Mouse (Mus musculus) lung, embryonic 14.5 days (tissue): Measurements from ENCODE around the gene Krt18. TPM values are rescaled to one million over a fixed set of nuclear protein-coding genes. Genes with fewer than 3 reads are reported as not detected.

ENCODE experiments used
- ATAC-seq: fragments of 200-750 bp; cut with Nextera tagmentation; 2 replicates; pipeline ENCODE4 v1.8.0; 2017; ENCODE audit warnings: mild to moderate bottlenecking, moderate TSS enrichment, moderate library complexity; ENCODE audit not compliant: insufficient read depth
- DNase-seq: peaks from one replicate; pipeline ENCODE4 v3.0.0-alpha.2; 2015
- H3K27ac ChIP-seq: fragments of 300-500 bp; sonication (generic); 2 replicates; pipeline ENCODE4 v1.5.1; 2014; ENCODE audit warnings: low read depth, mild to moderate bottlenecking, moderate library complexity
- H3K27me3 ChIP-seq: fragments of 300-500 bp; sonication (generic); 2 replicates; pipeline ENCODE4 v1.6.1; 2014; ENCODE audit warnings: low read length, control low read depth; ENCODE audit not compliant: insufficient read depth
- H3K36me3 ChIP-seq: fragments of 300-500 bp; sonication (generic); 2 replicates; pipeline ENCODE4 v1.6.1; 2014; ENCODE audit warnings: control low read depth; ENCODE audit not compliant: insufficient read depth
- H3K4me1 ChIP-seq: fragments of 300-500 bp; sonication (generic); 2 replicates; pipeline ENCODE4 v1.6.1; 2014; ENCODE audit warnings: antibody characterized with exemption, control low read depth; ENCODE audit not compliant: insufficient read depth
- H3K4me2 ChIP-seq: fragments of 300-500 bp; sonication (generic); 2 replicates; pipeline ENCODE4 v1.6.1; 2014; ENCODE audit warnings: mild to moderate bottlenecking
- H3K4me3 ChIP-seq: fragments of 300-500 bp; sonication (generic); 2 replicates; pipeline ENCODE4 v1.5.1; 2014; ENCODE audit warnings: low read depth, low read length
- H3K9ac ChIP-seq: fragments of 300-500 bp; sonication (generic); 2 replicates; pipeline ENCODE4 v1.6.1; 2014
- H3K9me3 ChIP-seq: fragments of 300-500 bp; sonication (generic); 2 replicates; pipeline ENCODE4 v1.6.1; 2016; ENCODE audit warnings: low read depth, low read length, control low read depth
- CTCF ChIP-seq: IDR thresholded peaks from 2 replicates; pipeline ENCODE4 v1.5.1; 2016; ENCODE audit warnings: antibody characterized with exemption, low read depth
- WGBS: fragments of 180-500 bp; shearing (Covaris S2); extraction: QIAGEN DNeasy Blood & Tissue Kit; methylation state at CpG from one replicate; pipeline ENCODE4 v1.1.7; 2014; 5-methylcytosine and 5-hydroxymethylcytosine counted together
- polyA plus RNA-seq: library from polyadenylated mRNA; unstranded; fragments of >200 nt; fragmentation: Nextera tagmentation; extraction: Ambion mirVana; gene quantifications from 2 replicates; pipeline ENCODE4 v1.2.1, GENCODE M21; 2014

Krt18 gene
- polyA plus RNA-seq, 1 experiment from 2014 or later, result 148 TPM

DNA sequence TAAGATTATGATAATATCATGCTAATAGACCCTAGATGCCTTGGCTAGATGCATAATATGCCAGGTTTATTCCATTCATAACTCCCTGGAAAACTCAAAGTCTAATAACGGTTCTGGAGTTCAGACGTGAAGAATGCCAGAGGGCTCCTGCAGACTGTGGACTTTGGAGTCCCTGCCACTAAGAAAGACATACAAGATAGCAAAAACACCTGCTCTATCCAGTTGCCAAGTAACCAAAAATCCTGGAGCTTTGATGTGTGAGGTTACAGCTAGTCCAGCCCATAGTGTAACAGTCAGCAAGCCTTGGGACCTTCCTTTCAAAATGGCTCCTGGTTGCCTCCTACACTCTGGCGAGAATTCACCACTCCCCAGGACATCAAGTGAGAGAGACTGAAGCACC is 16.8 kb downstream of the Krt18 start:
- H3K4me1 ChIP-seq, result no peaks in the 10 kb centered on the region
- H3K27me3 ChIP-seq, result no peaks in the 10 kb centered on the region
- no peaks in the 10 kb centered on the region for H3K36me3 ChIP-seq
- H3K9ac ChIP-seq, result no peak overlapping the region
- ATAC-seq, result no peak
- DNase-seq, result no peak
- WGBS, result 69% methylated on average over 3 of the region's 3 CpGs
- no peaks in the 10 kb centered on the region for H3K9me3 ChIP-seq
- no peak overlapping the region for H3K4me3 ChIP-seq
- no peak overlapping the region for H3K27ac ChIP-seq
- no peak for TF ChIP-seq CTCF
- H3K4me2 ChIP-seq, result no peak overlapping the region

DNA sequence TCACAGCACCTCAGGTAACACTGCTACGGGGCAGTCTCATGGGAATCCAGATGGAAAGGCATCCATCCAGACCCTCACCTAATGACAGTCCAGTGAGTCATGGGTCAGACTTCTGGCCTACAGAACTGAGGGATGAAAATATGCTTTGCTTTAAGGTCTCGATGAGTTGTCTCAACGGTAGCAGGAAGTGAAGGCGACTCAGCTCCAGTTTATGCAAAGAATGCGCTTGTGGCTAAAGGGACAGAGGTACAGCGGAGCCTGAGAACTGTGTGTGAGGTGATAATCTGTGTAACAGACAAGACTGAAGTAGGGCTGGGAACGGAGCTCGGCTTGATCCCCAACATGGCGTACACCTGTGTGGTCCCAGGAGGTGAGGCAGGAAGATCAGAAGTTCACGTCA is 17.7 kb downstream of the Krt18 start:
- Histone ChIP-seq H3K4me2 (no peak overlapping the region), H3K4me3 (no peak overlapping the region), H3K36me3 (no peaks in the 10 kb centered on the region), H3K9ac (no peak overlapping the region), H3K27ac (no peak overlapping the region), H3K27me3 (no peaks in the 10 kb centered on the region), H3K4me1 (no peaks in the 10 kb centered on the region), H3K9me3 (no peaks in the 10 kb centered on the region)
- DNase-seq (no peak), ATAC-seq (no peak)
- no peak for TF ChIP-seq CTCF
- WGBS, result 74% methylated on average over 10 of the region's 10 CpGs

DNA sequence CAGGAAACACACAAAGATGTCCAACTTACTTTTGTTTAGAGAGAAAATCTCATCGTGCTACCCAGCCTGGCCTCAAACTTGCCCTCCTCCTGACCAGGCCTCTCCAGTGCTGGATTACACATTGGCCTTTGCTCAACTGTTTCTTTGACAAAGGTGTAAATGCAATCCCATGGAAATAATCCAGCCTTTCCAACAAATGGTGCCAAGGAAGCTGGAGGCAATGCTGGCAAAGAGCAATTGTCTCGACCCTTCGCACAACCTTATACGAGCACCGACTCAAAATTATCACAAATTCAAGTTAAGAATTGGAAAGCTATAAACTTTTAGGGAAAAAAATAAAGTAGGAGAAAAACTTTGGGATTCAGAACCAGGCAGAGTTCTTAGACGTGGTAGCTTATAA is 20.0 kb downstream of the Krt18 start:
- no peaks in the 10 kb centered on the region for H3K4me1 ChIP-seq
- H3K36me3 ChIP-seq, result no peaks in the 10 kb centered on the region
- H3K27ac ChIP-seq, result no peak overlapping the region
- no peak overlapping the region for H3K4me2 ChIP-seq
- no peaks in the 10 kb centered on the region for H3K9me3 ChIP-seq
- no peaks in the 10 kb centered on the region for H3K27me3 ChIP-seq
- ATAC-seq (no peak), DNase-seq (no peak)
- H3K4me3 ChIP-seq, result no peak overlapping the region
- H3K9ac ChIP-seq, result no peak overlapping the region
- no peak for TF ChIP-seq CTCF
- WGBS, result 88% methylated on average over 6 of the region's 6 CpGs

DNA sequence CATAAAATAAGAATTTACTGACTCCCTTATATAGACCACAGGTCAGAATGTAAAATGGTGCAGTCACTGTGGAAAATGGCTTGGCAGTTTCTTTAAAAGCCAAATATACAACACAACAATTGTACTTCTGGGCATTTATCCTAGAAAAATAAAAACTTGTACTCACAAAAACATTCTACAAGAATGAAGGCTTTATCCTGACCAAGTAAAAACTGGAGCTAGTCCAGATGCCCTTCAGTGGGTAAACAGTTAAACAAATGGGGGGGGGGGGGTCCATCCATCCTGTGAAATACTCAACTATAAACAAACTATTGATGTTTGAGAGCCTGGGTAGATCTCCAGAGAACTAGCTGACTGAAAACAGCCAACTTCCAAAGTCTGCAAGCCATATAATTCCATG is 21.9 kb downstream of the Krt18 start:
- H3K36me3 ChIP-seq, result no peaks in the 10 kb centered on the region
- no peak for TF ChIP-seq CTCF
- H3K9me3 ChIP-seq, result no peaks in the 10 kb centered on the region
- DNase-seq (no peak), ATAC-seq (no peak)
- no peak overlapping the region for H3K9ac ChIP-seq
- no peaks in the 10 kb centered on the region for H3K27me3 ChIP-seq
- no peak overlapping the region for H3K4me3 ChIP-seq
- no peaks in the 10 kb centered on the region for H3K4me1 ChIP-seq
- no peak overlapping the region for H3K27ac ChIP-seq
- H3K4me2 ChIP-seq, result no peak overlapping the region

DNA sequence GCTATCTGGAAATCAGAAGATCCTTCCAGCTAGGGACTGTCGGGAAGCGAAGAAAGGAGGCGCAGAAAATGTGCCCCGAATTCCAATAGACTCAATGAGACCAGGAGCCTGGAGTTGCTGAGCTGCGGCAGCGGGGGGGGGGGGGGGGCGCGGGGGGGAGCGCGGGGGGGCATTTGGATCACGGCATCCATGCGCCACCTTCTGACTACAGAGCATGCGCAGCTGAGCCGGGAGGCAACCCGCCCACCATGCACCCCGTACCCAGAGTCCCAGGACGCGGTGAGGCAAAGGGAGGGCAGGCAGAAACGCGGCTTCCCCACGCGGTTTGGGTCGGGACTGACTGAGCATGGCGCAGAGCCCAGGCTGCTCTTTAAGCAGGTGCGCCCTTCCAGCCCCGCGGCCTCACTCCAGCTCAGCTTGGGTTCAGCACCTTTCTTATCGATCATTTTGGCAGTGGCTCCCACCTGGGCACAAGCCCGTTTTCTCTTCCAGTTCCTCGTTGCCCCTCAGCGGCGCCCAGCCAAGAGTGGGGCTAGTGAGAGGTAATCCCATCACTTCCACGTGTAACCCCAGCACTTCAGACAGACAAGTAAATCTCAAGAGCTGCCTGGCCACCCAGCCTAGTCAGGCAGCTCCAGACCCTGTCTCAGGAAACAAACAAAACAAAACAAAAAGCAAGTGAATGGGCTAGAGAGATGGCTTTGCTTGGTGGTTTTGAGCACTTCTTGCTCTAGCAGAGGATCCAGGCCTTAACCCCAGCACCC is 24.1 kb downstream of the Krt18 start:
- WGBS, result 2% methylated on average over 32 of the region's 33 CpGs
- H3K9ac ChIP-seq, result peak overlapping the region; percentile 51

DNA sequence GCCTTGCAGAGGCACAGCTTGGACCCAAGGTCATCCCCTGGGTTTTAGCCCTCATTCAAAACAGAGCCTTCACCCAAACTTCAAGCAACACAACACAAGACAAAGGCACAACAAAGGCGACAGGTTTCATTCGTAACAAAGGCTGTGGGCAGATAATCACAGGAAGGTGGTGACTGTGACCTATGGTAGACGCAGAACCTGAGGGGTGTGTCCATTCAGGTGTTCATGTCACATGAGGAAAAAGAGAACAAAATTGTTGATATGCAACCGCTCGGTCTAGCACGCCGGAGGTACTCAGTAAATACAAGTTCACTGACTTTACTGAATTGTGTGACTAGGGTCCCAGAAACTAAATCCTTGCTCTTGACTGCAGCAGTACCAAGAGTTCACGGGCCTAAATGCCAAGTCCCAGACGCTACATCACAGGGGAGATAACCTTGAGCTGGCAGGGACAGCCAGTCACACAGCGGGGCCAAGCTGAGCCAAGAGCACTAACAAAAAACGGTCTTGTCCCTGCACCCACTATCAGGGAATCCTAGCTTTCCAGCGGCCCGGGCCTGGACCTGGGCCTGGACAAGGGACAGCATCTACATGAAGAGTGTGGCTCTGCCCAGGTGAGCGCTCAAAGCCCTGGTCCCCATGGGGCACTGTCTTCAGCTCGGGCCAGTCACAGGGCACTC is 28.7 kb downstream of the Krt18 start:
- Histone ChIP-seq H3K36me3 (no peaks in the 10 kb centered on the region), H3K4me1 (no peaks in the 10 kb centered on the region), H3K4me3 (no peak overlapping the region), H3K9me3 (no peaks in the 10 kb centered on the region), H3K9ac (no peak overlapping the region), H3K27ac (no peak overlapping the region), H3K4me2 (no peak overlapping the region), H3K27me3 (no peaks in the 10 kb centered on the region)
- no peak for TF ChIP-seq CTCF
- 85% methylated on average over 15 of the region's 15 CpGs for WGBS
- ATAC-seq (no peak), DNase-seq (no peak)

More for the DNA sequence above, 24.1 kb downstream of the Krt18 start:
- Histone ChIP-seq H3K9me3 (no peaks in the 10 kb centered on the region), H3K4me2 (peak overlapping the region; percentile 78), H3K27me3 (no peaks in the 10 kb centered on the region), H3K4me3 (peak overlapping the region; percentile 40), H3K36me3 (no peaks in the 10 kb centered on the region), H3K27ac (peak overlapping the region; percentile 69; the same call in 1 of the 2 replicates), H3K4me1 (no peaks in the 10 kb centered on the region)
- peak; percentile 77 for DNase-seq
- TF ChIP-seq CTCF, result peak; percentile 51
- ATAC-seq, result peak; percentile 87

DNA sequence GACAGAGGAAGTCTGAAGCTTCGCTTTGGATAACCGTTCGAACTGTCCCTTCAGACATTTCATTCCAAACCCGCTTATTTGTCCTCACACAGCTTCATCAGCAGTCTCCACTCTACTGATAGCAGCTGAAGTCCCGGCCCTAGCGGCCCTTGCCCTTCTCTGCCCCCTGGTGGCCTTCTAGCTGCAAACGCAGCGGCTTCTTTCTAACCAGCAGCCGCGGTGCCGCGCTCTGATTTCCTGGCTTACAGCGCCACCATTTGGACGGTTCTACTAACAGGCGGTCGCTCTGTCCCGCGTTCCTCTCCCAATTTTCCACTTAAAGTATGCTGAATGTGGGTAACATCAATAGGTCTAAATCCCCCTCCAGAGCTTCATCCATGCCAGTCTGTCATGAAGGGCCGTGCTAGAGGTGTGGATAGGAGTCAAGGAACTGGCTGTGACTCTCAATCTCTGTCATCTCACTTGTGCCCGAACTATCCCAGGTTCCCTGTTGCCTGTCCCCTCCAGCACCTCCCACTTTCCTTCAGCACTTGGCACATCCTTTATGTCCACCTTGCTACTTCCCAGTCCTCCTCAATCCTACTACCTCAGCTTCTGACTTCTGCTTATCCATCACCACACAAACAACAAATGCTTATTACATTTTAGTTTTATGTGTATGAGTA is 37.8 kb downstream of the Krt18 start:
- TF ChIP-seq CTCF, result peak; percentile 99
- DNase-seq, result peak; percentile 99
- Histone ChIP-seq H3K9me3 (no peaks in the 10 kb centered on the region), H3K36me3 (no peaks in the 10 kb centered on the region), H3K4me3 (no peak overlapping the region), H3K4me2 (no peak overlapping the region), H3K27ac (no peak overlapping the region), H3K9ac (no peak overlapping the region), H3K27me3 (no peaks in the 10 kb centered on the region), H3K4me1 (0 out of 2 replicates have a peak, but pooled peaks cover 4% of the 10 kb centered on the region)
- peak; percentile 75 for ATAC-seq
- 2% methylated on average over 20 of the region's 20 CpGs for WGBS
